ENCODE assay signal across 15 mouse cellular contexts in genomic region chr16:10990763-10991162, GRCm38 (mm10).
DNase-seq lines count a peak whose midpoint lies in the region; ATAC-seq and TF ChIP-seq lines count a peak whose summit lies in the region.
"Had no signal": no experiment of that assay in that cellular context is flagged by ENCODE, and none has a peak within 500 bp of the region (broad histone marks: within the 10 kb centered on the region; RNA-seq: fewer than 3 reads in every experiment).

No protein-coding gene starts in this region.

- H3K36me3 ChIP-seq in heart, postnatal 0 days (replicated peaks; ENCODE audit: control insufficient read depth, insufficient read depth, low read length) = 0 out of 2 replicates have a peak, but pooled peaks cover 6% of the 10 kb centered on the region
- H3K36me3 ChIP-seq in midbrain, embryonic 10.5 days = peaks cover 28% of the 10 kb centered on the region
- 0 out of 2 replicates have a peak, but pooled peaks cover 2% of the 10 kb centered on the region for H3K36me3 ChIP-seq in midbrain, embryonic 16.5 days (ENCODE audit: control insufficient read depth, insufficient read depth, low read length)
- H3K36me3 ChIP-seq in liver, embryonic 16.5 days (ENCODE audit: control insufficient read depth, insufficient read depth) = no peaks in the 10 kb centered on the region

- no peak for DNase-seq in heart, postnatal 0 days (ENCODE audit: low spot score)
- DNase-seq in heart, adult 18-20 months = no peak
- no peak for DNase-seq in midbrain, embryonic 10.5 days (ENCODE audit: low spot score)
- no peak for DNase-seq in cerebellum, adult 18-20 months
- DNase-seq in left cerebral cortex, postnatal 14 days (ENCODE audit: low spot score in 2 of 2) = no peak
- no peak for DNase-seq in left cerebral cortex, adult 9 months (ENCODE audit: low spot score in 2 of 2)
- DNase-seq: gastrocnemius, postnatal 25 days; layer of hippocampus, adult 9-11 months; spleen, adult 18-20 months; thymus, adult 2 months had no signal

- TF ChIP-seq CTCF in heart, postnatal 0 days (IDR thresholded peaks at IDR 0.05; ENCODE audit: low read depth) = no peak

- no peak for ATAC-seq in heart, postnatal 0 days (ENCODE audit: insufficient read depth, low read depth)
- ATAC-seq in midbrain, embryonic 16.5 days = no peak
- ATAC-seq in liver, embryonic 16.5 days (ENCODE audit: low read depth) = no peak

- peak overlapping the region; percentile 91 for H3K4me3 ChIP-seq in heart, postnatal 0 days (ENCODE audit: low read depth, low read length)
- 0 out of 2 replicates have a peak overlapping the region, but pooled peaks have one; percentile 88 for H3K4me3 ChIP-seq in midbrain, embryonic 10.5 days
- no peak overlapping the region for H3K4me3 ChIP-seq in midbrain, embryonic 16.5 days (ENCODE audit: low read depth, low read length)
- peak overlapping the region; percentile 74; the same call in 1 of the 2 replicates for H3K4me3 ChIP-seq in liver, embryonic 16.5 days (ENCODE audit: low read depth, low read length)
- H3K4me3 ChIP-seq: forebrain, embryonic 10.5 days had no signal

- intact Hi-C loops in left cerebral cortex, postnatal 14 days (cut with DNase I) = loop anchor here (5.0 kb wide), 1 partner anchor 33 kb away; no protein-coding TSS in a partner anchor

- H3K9me3 ChIP-seq in heart, postnatal 0 days (replicated peaks; ENCODE audit: control insufficient read depth, low read length) = no peaks in the 10 kb centered on the region
- peaks cover 24% of the 10 kb centered on the region for H3K9me3 ChIP-seq in midbrain, embryonic 10.5 days (replicated peaks)
- H3K9me3 ChIP-seq in midbrain, embryonic 16.5 days (replicated peaks; ENCODE audit: control insufficient read depth, low read length, poor library complexity, severe bottlenecking) = peaks cover 3% of the 10 kb centered on the region; the same call in 1 of the 2 replicates
- H3K9me3 ChIP-seq in liver, embryonic 16.5 days (replicated peaks; ENCODE audit: control insufficient read depth, low read length) = no peaks in the 10 kb centered on the region
- H3K9me3 ChIP-seq: limb, embryonic 15.5 days had no signal

- peak overlapping the region; percentile 46; the same call in 1 of the 2 replicates for H3K27ac ChIP-seq in heart, postnatal 0 days (ENCODE audit: low read depth)
- H3K27ac ChIP-seq in midbrain, embryonic 10.5 days (replicated peaks) = no peak overlapping the region
- no peak overlapping the region for H3K27ac ChIP-seq in midbrain, embryonic 16.5 days (ENCODE audit: low read length)
- peak overlapping the region; percentile 37; the same call in 1 of the 2 replicates for H3K27ac ChIP-seq in liver, embryonic 16.5 days (ENCODE audit: low read length)
- H3K27ac ChIP-seq: forebrain, embryonic 10.5 days; hindbrain, embryonic 14.5 days; limb, embryonic 15.5 days had no signal

- 58% methylated on average over 4 of the region's 4 CpGs for whole genome bisulfite sequencing in heart, postnatal 0 days
- WGBS in midbrain, embryonic 10.5 days = 95% methylated on average over 4 of the region's 4 CpGs
- 95% methylated on average over 4 of the region's 4 CpGs for WGBS in midbrain, embryonic 16.5 days
- 61% methylated on average over 4 of the region's 4 CpGs for WGBS in liver, embryonic 16.5 days (ENCODE audit: insufficient replicate concordance)

- peaks cover 9% of the 10 kb centered on the region; the same call in 1 of the 2 replicates for H3K4me1 ChIP-seq in heart, postnatal 0 days (ENCODE audit: control insufficient read depth, insufficient read depth)
- peaks cover 20% of the 10 kb centered on the region for H3K4me1 ChIP-seq in midbrain, embryonic 10.5 days
- H3K4me1 ChIP-seq in midbrain, embryonic 16.5 days (ENCODE audit: control insufficient read depth, insufficient read depth, low read length) = peaks cover 4% of the 10 kb centered on the region; the same call in 1 of the 2 replicates
- peaks cover 18% of the 10 kb centered on the region for H3K4me1 ChIP-seq in liver, embryonic 16.5 days (ENCODE audit: control insufficient read depth, low read depth, low read length)

- TF ChIP-seq EP300 in heart, postnatal 0 days (IDR thresholded peaks at IDR 0.05; ENCODE audit: low read depth) = no peak

- H3K27me3 ChIP-seq in heart, postnatal 0 days (ENCODE audit: control insufficient read depth, insufficient read depth, low read length) = no peaks in the 10 kb centered on the region
- no peaks in the 10 kb centered on the region for H3K27me3 ChIP-seq in midbrain, embryonic 10.5 days (ENCODE audit: low read depth, poor library complexity, severe bottlenecking)
- H3K27me3 ChIP-seq in midbrain, embryonic 16.5 days (ENCODE audit: control insufficient read depth, insufficient read depth, low read depth, low read length) = no peaks in the 10 kb centered on the region
- H3K27me3 ChIP-seq in liver, embryonic 16.5 days (ENCODE audit: control insufficient read depth, insufficient read depth, low read depth, low read length) = no peaks in the 10 kb centered on the region
- H3K27me3 ChIP-seq: limb, embryonic 15.5 days had no signal

- H3K9ac ChIP-seq in heart, postnatal 0 days (replicated peaks; ENCODE audit: low read depth, low read length) = no peak overlapping the region
- no peak overlapping the region for H3K9ac ChIP-seq in midbrain, embryonic 16.5 days (ENCODE audit: low read depth, low read length)
- H3K9ac ChIP-seq in liver, embryonic 16.5 days (ENCODE audit: low read depth, low read length) = no peak overlapping the region
- H3K9ac ChIP-seq: hindbrain, embryonic 14.5 days; limb, embryonic 15.5 days had no signal

- H3K4me2 ChIP-seq in heart, postnatal 0 days (ENCODE audit: low read depth, low read length) = peak overlapping the region; percentile 91
- no peak overlapping the region for H3K4me2 ChIP-seq in midbrain, embryonic 16.5 days (ENCODE audit: low read length)
- peak overlapping the region; percentile 89 for H3K4me2 ChIP-seq in liver, embryonic 16.5 days (ENCODE audit: low read depth, low read length)
- H3K4me2 ChIP-seq: hindbrain, embryonic 14.5 days; limb, embryonic 15.5 days had no signal

Comparison
In these comparisons a context has a peak if more than half of its experiments do, and no peak if none do; other contexts are left out.
1. H3K27ac ChIP-seq: peak in heart, postnatal 0 days (single experiment) and liver, embryonic 16.5 days (single experiment); none in midbrain, embryonic 10.5 days (single experiment) and midbrain, embryonic 16.5 days (single experiment).